Mouse (Mus musculus) gastrocnemius, adult 2 months (tissue): ENCODE measurements around the gene Runx1. TPM values are rescaled to one million over a fixed set of nuclear protein-coding genes. Genes with fewer than 3 reads are reported as not detected.

Experiments
- DNase-seq: peaks from one replicate; pipeline ENCODE4 v3.0.0; 2022
- H3K27ac ChIP-seq: fragments of 200-600 bp; 2 replicates; pipeline ENCODE4 v1.8.1; 2022; ENCODE audit warnings: mild to moderate bottlenecking
- H3K4me3 ChIP-seq: fragments of 200-600 bp; 2 replicates; pipeline ENCODE4 v1.8.1; 2022; ENCODE audit warnings: mild to moderate bottlenecking, moderate library complexity
- CTCF ChIP-seq: fragments of 200-600 bp; IDR thresholded peaks from 2 replicates; pipeline ENCODE4 v1.8.1; 2022; ENCODE audit warnings: antibody characterized with exemption, mild to moderate bottlenecking, moderate library complexity
- intact Hi-C: fragments of 180-260 bp; cut with DNase I; formaldehyde crosslinking; loops from one replicate; pipeline ENCODE4 v1.15.1; 2025
- total RNA-seq, 2 experiments: library from RNA; stranded (reverse); gene quantifications; 2 replicates each; pipeline ENCODE4 v1.2.3; 2021

Gene Runx1
- total RNA-seq, 2 experiments from 2014 or later: 2.2 to 4.0 TPM

DNA sequence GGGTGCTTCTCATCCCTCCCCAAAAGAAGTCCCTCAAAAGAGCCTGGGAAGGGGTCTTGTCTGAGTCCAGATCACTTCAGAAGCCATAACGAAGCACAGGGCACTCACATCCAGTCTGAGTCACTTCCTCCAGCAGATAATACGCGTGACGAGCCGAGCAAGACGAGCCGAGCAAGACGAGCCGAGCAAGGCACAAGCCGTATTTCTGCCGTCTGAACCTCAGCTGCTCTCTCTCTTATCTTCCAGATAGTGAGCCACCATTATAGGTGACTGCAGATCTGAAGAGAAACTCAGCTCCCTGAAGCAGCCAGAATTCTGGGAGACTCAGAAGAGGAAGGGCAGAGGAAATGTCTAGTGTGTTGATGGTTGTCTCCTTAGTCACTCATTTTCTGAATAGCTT is 273.1 kb downstream of the Runx1 start:
- intact Hi-C loops: no loop called here
- no peak overlapping the region for H3K4me3 ChIP-seq
- no peak overlapping the region for H3K27ac ChIP-seq
- DNase-seq: no peak
- TF ChIP-seq CTCF: no peak

DNA sequence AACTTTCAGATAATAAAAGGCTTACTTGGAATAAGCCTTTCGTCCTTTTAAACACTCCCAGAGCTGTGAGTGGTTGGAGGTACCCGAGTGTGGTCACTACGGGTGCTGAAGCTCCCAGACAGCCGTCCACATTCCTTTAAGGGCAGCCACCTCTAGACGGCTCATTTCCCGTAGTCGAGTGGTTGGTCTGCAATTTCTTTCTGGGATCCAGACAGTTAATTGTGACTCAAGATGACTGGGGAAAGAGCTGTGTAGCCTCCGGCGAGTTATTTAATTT is 273.9 kb downstream of the Runx1 start:
- H3K4me3 ChIP-seq: no peak overlapping the region
- no peak for DNase-seq
- H3K27ac ChIP-seq: no peak overlapping the region
- TF ChIP-seq CTCF: no peak
- intact Hi-C loops: no loop called here
